Mouse (Mus musculus) G1E (cell line): ENCODE measurements around the gene Chst11. TPM values are rescaled to one million over a fixed set of nuclear protein-coding genes. Genes with fewer than 3 reads are reported as not detected.

Source experiments
- ATAC-seq: 2 replicates; pipeline ENCODE4 v1.8.0; 2016; ENCODE audit warnings: mild to moderate bottlenecking; ENCODE audit not compliant: insufficient number of reproducible peaks, poor library complexity, low FRiP score, severe bottlenecking; ENCODE audit errors: extremely low read depth
- DNase-seq: peaks from one replicate; pipeline ENCODE4 v3.0.0; 2012; ENCODE audit warnings: low spot score
- H3K27me3 ChIP-seq: 2 replicates; pipeline ENCODE4 v1.6.1; 2012; ENCODE audit warnings: mild to moderate bottlenecking, low read length, inconsistent platforms; ENCODE audit not compliant: insufficient read depth
- H3K36me3 ChIP-seq: replicated peaks from 2 replicates; pipeline ENCODE3; 2012; ENCODE audit warnings: mild to moderate bottlenecking, inconsistent platforms
- H3K4me1 ChIP-seq: 2 replicates; pipeline ENCODE4 v1.6.1; 2012; ENCODE audit warnings: low read depth, low read length, inconsistent platforms, mixed read lengths; ENCODE audit not compliant: insufficient read depth
- H3K4me3 ChIP-seq: 2 replicates; pipeline ENCODE4 v1.5.1; 2012; ENCODE audit warnings: low read depth, mild to moderate bottlenecking, inconsistent platforms, low read length, moderate library complexity, mixed read lengths
- H3K9me3 ChIP-seq: replicated peaks from 2 replicates; pipeline ENCODE4 v1.6.1; 2012; ENCODE audit warnings: inconsistent platforms
- CTCF ChIP-seq: IDR thresholded peaks from 2 replicates; pipeline ENCODE4 v1.5.1; 2012; ENCODE audit warnings: low read depth, low read length, inconsistent platforms, mixed read lengths
- GATA1 ChIP-seq: IDR thresholded peaks from 2 replicates; pipeline ENCODE4 v1.6.1; 2012; ENCODE audit warnings: borderline replicate concordance, low read length, inconsistent platforms, mixed read lengths
- GATA2 ChIP-seq: IDR thresholded peaks from 2 replicates; pipeline ENCODE4 v1.6.1; 2012; ENCODE audit warnings: low read depth, low read length, inconsistent platforms, borderline replicate concordance
- POLR2AphosphoS5 ChIP-seq: IDR thresholded peaks from 2 replicates; pipeline ENCODE4 v1.6.1; 2012; ENCODE audit warnings: low read depth, low read length, inconsistent platforms; ENCODE audit not compliant: insufficient replicate concordance
- TAL1 ChIP-seq: conservative IDR thresholded peaks from 2 replicates; pipeline ENCODE4 v1.6.1; 2012; ENCODE audit warnings: low read depth, low read length, inconsistent platforms, mixed read lengths
- polyA plus RNA-seq: library from polyadenylated mRNA; stranded (reverse); fragments of >175 nt; gene quantifications from 2 replicates; pipeline ENCODE4 v1.2.3, GENCODE M21; 2012
- total RNA-seq, 2 experiments: library from RNA; stranded (forward) in 1 of 2; stranded (reverse) in 1 of 2; fragments of 200-1000 nt in 1 of 2; fragments of >200 nt in 1 of 2; fragmentation: Nextera tagmentation in 1 of 2; gene quantifications; 2 replicates each; pipeline ENCODE4 v1.2.3; 2014 to 2017

The Chst11 gene
- total and polyA plus RNA-seq, 3 experiments, result 15.6 to 44.6 (median 38.2) TPM

DNA sequence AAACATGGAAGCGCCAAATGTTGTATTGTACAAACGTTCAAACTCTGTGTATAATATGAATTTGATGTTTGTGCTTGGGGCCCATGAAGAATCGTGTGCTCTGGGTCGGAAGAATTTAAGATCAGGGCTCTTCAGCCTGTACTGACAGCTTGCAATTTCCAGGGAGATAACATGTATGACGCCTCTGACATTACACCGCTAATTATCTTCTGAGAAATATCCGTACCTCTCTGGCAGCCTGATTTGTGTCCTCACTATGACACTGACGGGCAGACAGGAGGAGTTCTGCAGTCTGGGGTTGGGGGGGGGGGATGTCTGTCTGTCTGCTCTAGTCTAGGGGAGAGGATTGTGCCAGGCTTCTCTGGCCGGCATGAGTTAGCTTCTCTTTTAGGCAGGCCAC, 56.6 kb downstream of the Chst11 start:
- Histone ChIP-seq H3K9me3 (no peaks in the 10 kb centered on the region), H3K27me3 (no peaks in the 10 kb centered on the region), H3K4me3 (no peak overlapping the region), H3K4me1 (peaks cover 42% of the 10 kb centered on the region), H3K36me3 (peaks cover 72% of the 10 kb centered on the region)
- ATAC-seq (no peak), DNase-seq (no peak)
- no peak for TF ChIP-seq GATA1
- no peak for TF ChIP-seq TAL1
- TF ChIP-seq CTCF, result no peak
- no peak for TF ChIP-seq POLR2AphosphoS5
- TF ChIP-seq GATA2, result no peak

DNA sequence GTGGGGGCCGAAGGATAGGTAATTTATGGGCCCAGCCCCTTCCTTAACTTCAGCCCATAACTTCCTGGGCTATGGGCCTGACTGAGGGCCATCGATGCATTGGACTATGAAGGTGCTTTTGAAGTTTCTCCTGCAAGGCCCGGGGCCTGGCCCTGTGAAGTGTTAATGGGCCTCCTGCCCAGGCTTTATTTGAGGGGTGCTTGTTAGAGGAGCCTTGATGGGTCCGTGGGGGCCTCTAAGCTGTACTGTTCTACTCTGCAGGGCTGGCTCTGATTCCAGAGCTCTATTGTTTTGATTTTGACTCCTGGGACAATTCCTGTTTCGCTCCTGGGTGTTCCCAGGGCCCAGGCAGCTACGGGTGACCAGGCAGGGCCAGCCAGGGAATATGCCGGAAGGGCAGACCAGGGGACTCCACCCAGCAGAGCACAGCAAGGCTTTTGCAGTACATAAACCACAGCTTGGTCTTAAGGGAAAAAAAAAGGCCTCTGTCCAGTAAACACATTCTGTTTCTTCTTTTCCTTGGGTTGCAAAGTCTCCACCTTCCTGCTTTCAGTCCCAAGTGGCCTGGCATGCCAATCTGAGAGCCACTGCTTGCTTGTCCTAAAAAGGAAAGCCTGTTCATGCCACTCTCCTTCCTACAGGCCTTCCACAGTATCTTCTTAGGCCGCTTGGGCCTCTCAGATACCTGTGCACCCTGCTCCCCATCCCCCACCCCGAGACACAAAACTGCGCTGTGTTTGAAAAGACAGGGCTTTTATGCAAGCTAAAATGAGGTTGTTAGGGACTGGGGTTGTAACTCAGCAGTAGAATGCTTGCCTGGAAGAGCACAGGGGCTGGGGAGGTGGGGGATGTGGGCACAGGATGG, 57.5 kb downstream of the Chst11 start:
- Histone ChIP-seq H3K4me1 (peaks cover 44% of the 10 kb centered on the region), H3K4me3 (no peak overlapping the region), H3K36me3 (peaks cover 70% of the 10 kb centered on the region), H3K27me3 (no peaks in the 10 kb centered on the region), H3K9me3 (no peaks in the 10 kb centered on the region)
- ATAC-seq (no peak), DNase-seq (no peak)
- no peak for TF ChIP-seq GATA2
- TF ChIP-seq TAL1, result no peak
- no peak for TF ChIP-seq GATA1
- no peak for TF ChIP-seq CTCF
- no peak for TF ChIP-seq POLR2AphosphoS5

DNA sequence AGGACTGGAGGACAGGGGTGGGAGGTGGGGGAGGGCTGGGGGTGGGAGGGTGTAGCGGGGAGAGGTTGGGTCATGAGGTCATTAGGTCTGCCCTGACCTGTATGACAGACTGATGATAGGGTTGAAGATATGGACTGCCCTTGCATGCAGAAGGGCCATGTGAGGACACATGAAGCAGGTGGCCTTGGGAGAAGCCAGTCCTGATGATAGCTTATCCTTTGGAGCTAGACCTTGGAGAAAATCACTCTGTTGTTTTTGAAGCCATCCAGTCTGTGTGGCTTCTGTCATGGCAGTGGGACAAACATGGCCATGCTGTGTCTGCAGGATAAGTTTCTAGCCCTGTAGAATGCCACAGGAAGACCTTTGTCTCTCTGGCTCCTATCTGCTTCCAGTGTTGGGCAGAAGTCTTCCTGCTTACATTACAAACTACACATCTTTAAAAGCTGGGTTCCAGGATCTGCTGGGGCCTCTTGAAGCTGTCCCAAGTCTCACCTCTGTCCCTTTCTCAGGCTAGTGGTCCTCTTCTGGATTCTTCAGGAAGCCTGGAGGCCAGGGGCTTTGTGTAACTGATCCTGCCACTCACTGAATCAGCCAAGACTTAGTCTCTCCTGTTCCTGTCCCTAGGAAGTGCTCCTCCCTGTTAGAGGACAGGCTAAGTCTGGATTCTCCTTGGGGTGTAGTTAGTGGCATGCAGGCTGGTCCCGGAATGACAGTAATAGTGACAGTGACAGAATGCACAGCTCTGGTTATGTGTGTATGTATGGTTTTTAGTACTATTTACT, 58.4 kb downstream of the Chst11 start:
- TF ChIP-seq POLR2AphosphoS5, result no peak
- no peak for TF ChIP-seq GATA1
- no peak for TF ChIP-seq TAL1
- no peak for TF ChIP-seq GATA2
- no peak for TF ChIP-seq CTCF
- Histone ChIP-seq H3K36me3 (peaks cover 70% of the 10 kb centered on the region), H3K9me3 (peaks cover 1% of the 10 kb centered on the region; the same call in 1 of the 2 replicates), H3K4me1 (peaks cover 41% of the 10 kb centered on the region), H3K27me3 (no peaks in the 10 kb centered on the region), H3K4me3 (no peak overlapping the region)
- no peak for DNase-seq
- no peak for ATAC-seq

DNA sequence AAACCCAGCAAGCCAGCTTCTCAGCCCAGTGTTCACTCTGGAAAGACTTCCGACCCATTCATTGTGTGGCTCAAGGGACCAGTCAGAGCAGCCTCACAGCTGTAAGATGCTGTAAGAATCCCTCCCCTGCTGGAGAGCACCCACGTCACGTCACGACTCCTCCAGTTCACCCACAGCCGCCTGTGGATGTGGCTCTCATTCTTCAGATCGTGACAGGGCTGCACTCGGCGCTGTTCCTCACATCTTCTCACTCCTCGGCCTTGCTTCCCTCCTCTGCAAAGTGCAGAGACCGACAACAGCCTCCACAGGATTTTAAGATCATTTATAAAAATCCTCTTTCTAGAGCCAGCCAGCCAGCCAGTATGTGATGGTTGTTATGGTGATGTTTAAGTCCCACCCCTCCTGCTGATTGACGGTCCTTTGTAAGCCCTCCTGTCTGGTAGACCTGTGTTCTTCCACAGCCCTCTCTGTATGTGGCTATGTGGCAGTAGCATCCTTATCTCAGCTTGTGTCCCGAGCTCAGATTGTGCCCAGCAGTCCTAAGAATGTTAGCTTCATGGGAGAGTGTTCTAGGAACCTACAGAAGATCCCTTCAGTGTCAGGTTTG, 64.0 kb downstream of the Chst11 start:
- TF ChIP-seq CTCF, result no peak
- no peak for TF ChIP-seq TAL1
- no peak for TF ChIP-seq GATA2
- no peak for TF ChIP-seq GATA1
- no peak for TF ChIP-seq POLR2AphosphoS5
- DNase-seq (no peak), ATAC-seq (no peak)
- H3K36me3 ChIP-seq, result peaks cover 88% of the 10 kb centered on the region
- H3K27me3 ChIP-seq, result no peaks in the 10 kb centered on the region
- H3K9me3 ChIP-seq, result peaks cover 2% of the 10 kb centered on the region; the same call in 1 of the 2 replicates
- no peak overlapping the region for H3K4me3 ChIP-seq
- peaks cover 19% of the 10 kb centered on the region for H3K4me1 ChIP-seq

DNA sequence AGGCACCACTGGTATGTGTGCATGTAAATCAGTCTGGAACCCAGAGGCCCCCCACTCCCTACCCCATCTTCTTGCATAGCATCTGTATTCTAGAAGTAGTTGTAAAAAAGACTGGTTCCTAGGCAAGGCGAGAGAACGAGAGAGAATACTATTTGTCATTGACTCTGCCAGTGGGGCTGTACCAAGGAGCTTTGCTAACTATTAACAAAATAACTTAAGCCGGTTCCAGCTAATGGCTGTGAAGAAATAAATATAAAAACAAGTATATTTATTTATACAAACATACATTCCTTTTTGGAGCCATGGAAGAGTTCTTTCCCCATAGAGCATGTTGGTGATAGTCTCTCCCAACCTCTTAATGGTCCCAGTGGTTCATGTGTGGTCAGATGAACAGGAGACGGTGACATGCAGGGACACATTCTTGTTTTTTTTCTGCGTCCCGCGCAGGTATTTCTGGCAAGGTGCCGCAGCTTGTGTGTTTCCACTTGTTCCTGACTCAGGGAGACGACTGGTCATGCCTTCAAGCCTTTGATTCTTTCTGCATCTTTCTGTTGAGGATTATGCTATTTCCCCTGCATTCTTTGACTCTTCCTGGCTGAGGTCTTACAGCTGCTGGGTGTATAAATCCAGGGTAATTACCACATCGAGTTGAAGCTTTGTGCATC, 68.7 kb downstream of the Chst11 start:
- no peak for DNase-seq
- Histone ChIP-seq H3K4me3 (no peak overlapping the region), H3K27me3 (no peaks in the 10 kb centered on the region), H3K36me3 (peaks cover 88% of the 10 kb centered on the region), H3K9me3 (peaks cover 4% of the 10 kb centered on the region), H3K4me1 (peaks cover 15% of the 10 kb centered on the region)
- ATAC-seq, result no peak
- TF ChIP-seq GATA1 (no peak), POLR2AphosphoS5 (no peak), CTCF (no peak), GATA2 (no peak), TAL1 (no peak)
